Mouse (Mus musculus): ENCODE data around the gene Nxf2. TPM values are rescaled to one million over a fixed set of nuclear protein-coding genes. Genes with fewer than 3 reads are reported as not detected.

Nxf2 gene
- polyA plus RNA-seq (2014; fragmentation: Illumina TruSeq; extraction: RNeasy Lipid Tissue Mini Kit (QIAGEN cat#74804)), result 4.3 TPM

DNA sequence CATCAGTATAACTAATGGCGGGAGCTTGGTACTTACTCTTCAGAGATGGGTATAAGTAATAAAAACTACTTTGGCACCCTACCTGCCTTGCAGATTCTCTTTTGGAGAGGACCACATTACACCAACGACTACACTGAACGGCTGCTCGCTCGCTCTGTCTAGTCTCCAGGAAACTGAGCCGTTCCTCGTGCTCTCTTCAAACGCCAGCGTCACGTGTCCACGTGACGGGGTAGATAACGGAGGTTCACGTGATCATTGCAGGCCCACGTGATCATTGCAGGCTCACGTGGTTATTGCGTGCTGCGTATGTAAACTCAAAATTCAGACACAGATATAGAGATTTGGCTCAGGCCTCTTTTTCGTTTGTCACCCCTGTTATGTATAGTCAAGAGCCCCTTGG lies at the start of gene Nxf2:
Gene Nxf2, minus strand, starts transcription at position 209 of the 400 bp plus-strand sequence.

DNA sequence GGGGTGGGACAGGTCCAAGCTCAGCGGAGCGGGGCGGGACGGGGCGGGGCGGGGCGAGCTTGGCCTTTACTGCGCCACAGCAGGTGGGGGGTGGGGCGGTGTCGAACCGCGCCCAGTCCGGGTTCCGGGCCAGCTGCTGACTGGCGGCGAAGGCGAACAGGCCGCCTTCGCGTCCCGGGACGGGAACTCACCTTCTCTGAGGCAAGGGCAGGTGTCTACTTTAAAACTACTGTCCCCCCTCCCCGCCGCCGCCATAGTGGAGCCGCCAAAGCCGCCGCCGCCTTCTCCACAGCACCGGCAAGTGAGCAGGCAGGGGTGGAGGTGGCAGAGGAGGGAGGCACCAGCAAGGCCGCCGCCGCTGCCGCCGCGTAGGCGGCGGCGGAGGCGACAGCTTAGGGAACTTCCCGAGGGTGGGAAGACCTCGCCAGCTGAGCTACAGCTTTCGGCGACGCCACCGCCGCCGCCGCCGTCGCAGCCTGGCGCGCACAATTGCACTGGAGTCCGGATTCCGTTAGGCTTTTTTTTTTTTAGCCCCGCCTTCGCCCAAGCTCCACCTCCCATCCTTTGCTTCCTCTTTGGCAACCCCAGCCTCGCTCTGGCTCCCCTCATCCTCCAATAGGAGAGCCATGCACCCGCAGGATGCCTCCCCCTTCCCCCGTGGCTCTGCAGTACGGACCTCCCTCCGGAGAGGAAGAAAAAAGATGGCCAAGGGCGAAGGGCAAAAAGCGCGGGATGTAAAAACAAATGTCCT lies 44.3 kb upstream of the Nxf2 start, which contains the start of gene Zmat1:
Gene Zmat1, minus strand, starts transcription at position 490 of the 751 bp plus-strand sequence.

Other genes starting within 250 kb of the Nxf2 start
- 68.9 TPM for gene Armcx1, start 246.8 kb downstream of the Nxf2 start, polyA plus RNA-seq (2014; fragmentation: Illumina TruSeq; extraction: RNeasy Lipid Tissue Mini Kit (QIAGEN cat#74804))
- gene Armcx6, start 213.3 kb downstream of the Nxf2 start, polyA plus RNA-seq (2014; fragmentation: Illumina TruSeq; extraction: RNeasy Lipid Tissue Mini Kit (QIAGEN cat#74804)), result 28.3 TPM
- 137 TPM for gene Armcx3, start 208.2 kb downstream of the Nxf2 start, polyA plus RNA-seq (2014; fragmentation: Illumina TruSeq; extraction: RNeasy Lipid Tissue Mini Kit (QIAGEN cat#74804))
- gene Armcx2, start 155.5 kb downstream of the Nxf2 start, polyA plus RNA-seq (2014; fragmentation: Illumina TruSeq; extraction: RNeasy Lipid Tissue Mini Kit (QIAGEN cat#74804)), result 178 TPM
- 78.5 TPM for gene Zmat1, start 44.5 kb upstream of the Nxf2 start, polyA plus RNA-seq (2014; fragmentation: Illumina TruSeq; extraction: RNeasy Lipid Tissue Mini Kit (QIAGEN cat#74804))
- gene Gm15023, start 212.9 kb upstream of the Nxf2 start, polyA plus RNA-seq (2014; fragmentation: Illumina TruSeq; extraction: RNeasy Lipid Tissue Mini Kit (QIAGEN cat#74804)), result not detected
- 1.6 TPM for gene Tceal6, start 245.9 kb upstream of the Nxf2 start, polyA plus RNA-seq (2014; fragmentation: Illumina TruSeq; extraction: RNeasy Lipid Tissue Mini Kit (QIAGEN cat#74804))

All from ovary, adult 10 weeks (tissue).